ENCODE assay signal across 17 mouse cellular contexts in genomic region chr5:131767699-131768264, GRCm38 (mm10).
DNase-seq lines count a peak whose midpoint lies in the region; ATAC-seq and TF ChIP-seq lines count a peak whose summit lies in the region.
"Had no signal": no experiment of that assay in that cellular context is flagged by ENCODE, and none has a peak within 500 bp of the region (broad histone marks: within the 10 kb centered on the region; RNA-seq: fewer than 3 reads in every experiment).

No protein-coding gene starts in this region.

- no peak overlapping the region for H3K9ac ChIP-seq in forebrain, embryonic 15.5 days (replicated peaks)
- no peak overlapping the region for H3K9ac ChIP-seq in forebrain, embryonic 12.5 days
- H3K9ac ChIP-seq in midbrain, embryonic 13.5 days (replicated peaks) = no peak overlapping the region
- no peak overlapping the region for H3K9ac ChIP-seq in midbrain, embryonic 15.5 days
- 0 out of 2 replicates have a peak overlapping the region, but pooled peaks have one; percentile 8 for H3K9ac ChIP-seq in hindbrain, embryonic 12.5 days
- H3K9ac ChIP-seq: heart, embryonic 13.5 days; lung, embryonic 15.5 days had no signal

- no peaks in the 10 kb centered on the region for H3K27me3 ChIP-seq in forebrain, embryonic 15.5 days
- H3K27me3 ChIP-seq in forebrain, embryonic 12.5 days = 0 out of 2 replicates have a peak, but pooled peaks cover 3% of the 10 kb centered on the region
- H3K27me3 ChIP-seq in midbrain, embryonic 13.5 days = no peaks in the 10 kb centered on the region
- H3K27me3 ChIP-seq in midbrain, embryonic 15.5 days (replicated peaks) = no peaks in the 10 kb centered on the region
- no peaks in the 10 kb centered on the region for H3K27me3 ChIP-seq in hindbrain, embryonic 12.5 days
- H3K27me3 ChIP-seq: lung, embryonic 15.5 days; Patski had no signal

- peak overlapping the region; percentile 65 for H3K27ac ChIP-seq in forebrain, embryonic 15.5 days (replicated peaks)
- no peak overlapping the region for H3K27ac ChIP-seq in forebrain, embryonic 12.5 days
- H3K27ac ChIP-seq in midbrain, embryonic 13.5 days = 0 out of 2 replicates have a peak overlapping the region, but pooled peaks have one; percentile 30
- no peak overlapping the region for H3K27ac ChIP-seq in midbrain, embryonic 15.5 days
- peak overlapping the region; percentile 68 for H3K27ac ChIP-seq in hindbrain, embryonic 12.5 days
- H3K27ac ChIP-seq in olfactory bulb, adult 2 months (ENCODE audit: insufficient read depth, low read depth, low read length) = peak overlapping the region; percentile 49
- H3K27ac ChIP-seq: heart, embryonic 13.5 days; lung, embryonic 15.5 days; stomach, postnatal 0 days had no signal

- H3K36me3 ChIP-seq in forebrain, embryonic 15.5 days = no peaks in the 10 kb centered on the region
- H3K36me3 ChIP-seq in forebrain, embryonic 12.5 days (replicated peaks) = no peaks in the 10 kb centered on the region
- H3K36me3 ChIP-seq in midbrain, embryonic 13.5 days = 0 out of 2 replicates have a peak, but pooled peaks cover 3% of the 10 kb centered on the region
- H3K36me3 ChIP-seq in midbrain, embryonic 15.5 days (replicated peaks) = no peaks in the 10 kb centered on the region
- H3K36me3 ChIP-seq in hindbrain, embryonic 12.5 days = no peaks in the 10 kb centered on the region
- H3K36me3 ChIP-seq: heart, embryonic 13.5 days; lung, embryonic 15.5 days had no signal

- TF ChIP-seq CTCF in olfactory bulb, adult 2 months (IDR thresholded peaks at IDR 0.05; ENCODE audit: insufficient read depth, low read depth, low read length) = no peak

- H3K4me1 ChIP-seq in forebrain, embryonic 15.5 days = peaks cover 36% of the 10 kb centered on the region
- peaks cover 30% of the 10 kb centered on the region for H3K4me1 ChIP-seq in forebrain, embryonic 12.5 days
- peaks cover 36% of the 10 kb centered on the region for H3K4me1 ChIP-seq in midbrain, embryonic 13.5 days (replicated peaks)
- peaks cover 24% of the 10 kb centered on the region for H3K4me1 ChIP-seq in midbrain, embryonic 15.5 days
- peaks cover 36% of the 10 kb centered on the region for H3K4me1 ChIP-seq in hindbrain, embryonic 12.5 days
- peaks cover 21% of the 10 kb centered on the region for H3K4me1 ChIP-seq in olfactory bulb, adult 2 months (ENCODE audit: control insufficient read depth, insufficient read depth, low read length)
- H3K4me1 ChIP-seq: lung, embryonic 15.5 days had no signal

- H3K9me3 ChIP-seq in forebrain, embryonic 15.5 days = no peaks in the 10 kb centered on the region
- no peaks in the 10 kb centered on the region for H3K9me3 ChIP-seq in forebrain, embryonic 12.5 days
- no peaks in the 10 kb centered on the region for H3K9me3 ChIP-seq in midbrain, embryonic 13.5 days
- no peaks in the 10 kb centered on the region for H3K9me3 ChIP-seq in midbrain, embryonic 15.5 days
- no peaks in the 10 kb centered on the region for H3K9me3 ChIP-seq in hindbrain, embryonic 12.5 days (replicated peaks)
- H3K9me3 ChIP-seq: heart, embryonic 13.5 days; lung, embryonic 15.5 days had no signal

- no peak overlapping the region for H3K4me3 ChIP-seq in forebrain, embryonic 15.5 days
- no peak overlapping the region for H3K4me3 ChIP-seq in forebrain, embryonic 12.5 days (replicated peaks)
- no peak overlapping the region for H3K4me3 ChIP-seq in midbrain, embryonic 13.5 days (replicated peaks)
- H3K4me3 ChIP-seq in midbrain, embryonic 15.5 days = no peak overlapping the region
- no peak overlapping the region for H3K4me3 ChIP-seq in hindbrain, embryonic 12.5 days
- peak overlapping the region; percentile 3; the same call in 1 of the 2 replicates for H3K4me3 ChIP-seq in olfactory bulb, adult 2 months (ENCODE audit: insufficient read depth, low read depth, low read length)
- H3K4me3 ChIP-seq: heart, embryonic 13.5 days; lung, embryonic 15.5 days had no signal

- no peak overlapping the region for H3K4me2 ChIP-seq in forebrain, embryonic 15.5 days (replicated peaks)
- no peak overlapping the region for H3K4me2 ChIP-seq in forebrain, embryonic 12.5 days
- H3K4me2 ChIP-seq in midbrain, embryonic 13.5 days (replicated peaks) = no peak overlapping the region
- no peak overlapping the region for H3K4me2 ChIP-seq in midbrain, embryonic 15.5 days
- no peak overlapping the region for H3K4me2 ChIP-seq in hindbrain, embryonic 12.5 days (replicated peaks)
- H3K4me2 ChIP-seq: heart, embryonic 13.5 days; lung, embryonic 15.5 days had no signal

- no peak for DNase-seq in thymus, postnatal 25 days
- DNase-seq: adrenal gland, postnatal 36 days; cerebellum, postnatal 14 days; heart, postnatal 4 days; kidney, adult 11 months; kidney, postnatal 25 days; thymus, postnatal 36 days had no signal

- TF ChIP-seq POLR2A in olfactory bulb, adult 2 months (IDR thresholded peaks at IDR 0.05; ENCODE audit: insufficient read depth, low read depth, low read length) = no peak

- no peak for ATAC-seq in forebrain, embryonic 15.5 days (replicated peaks)
- ATAC-seq in forebrain, embryonic 12.5 days (ENCODE audit: low FRiP score) = no peak
- no peak for ATAC-seq in midbrain, embryonic 13.5 days
- ATAC-seq in midbrain, embryonic 15.5 days (replicated peaks) = no peak
- ATAC-seq in hindbrain, embryonic 12.5 days (ENCODE audit: low FRiP score) = no peak
- ATAC-seq: Patski had no signal

- 53% methylated on average over 12 of the region's 12 CpGs for WGBS in forebrain, embryonic 15.5 days
- 59% methylated on average over 12 of the region's 12 CpGs for WGBS in forebrain, embryonic 12.5 days
- 60% methylated on average over 12 of the region's 12 CpGs for WGBS in midbrain, embryonic 13.5 days
- WGBS in midbrain, embryonic 15.5 days = 46% methylated on average over 12 of the region's 12 CpGs
- WGBS in hindbrain, embryonic 12.5 days = 56% methylated on average over 12 of the region's 12 CpGs
- WGBS in olfactory bulb, adult 2 months = 22% methylated on average over 12 of the region's 12 CpGs

Comparison
In these comparisons a context has a peak if more than half of its experiments do, and no peak if none do; other contexts are left out.
1. H3K27ac ChIP-seq: peak in forebrain, embryonic 15.5 days (single experiment), midbrain, embryonic 13.5 days (single experiment), hindbrain, embryonic 12.5 days (single experiment) and olfactory bulb, adult 2 months (single experiment); none in forebrain, embryonic 12.5 days (single experiment) and midbrain, embryonic 15.5 days (single experiment).